Mouse (Mus musculus): ENCODE results near the gene Gm32687.
"Not testable (repeated sequence)": the region's sequence is repeated elsewhere in the genome, so short reads cannot be mapped to it uniquely, and the experiment has no call there.

Gm32687 gene
- long read RNA-seq, experiment 1, transcript Gm32687-201 (4 exons, 2,379 nt), result major isoform, 7 of 9 reads
- long read RNA-seq, experiment 1, partial matches to known transcripts, result 0 of 9 reads
- long read RNA-seq, experiment 1, other reads (novel, unspliced or antisense), result 2 of 9 reads
- long read RNA-seq, experiment 2, partial matches to known transcripts, result 0 of 3 reads
- long read RNA-seq, experiment 2, other reads (novel, unspliced or antisense), result 0 of 3 reads

GRCm38 (mm10) chr10:81863409-81864407, at the start of gene Gm32687:
Gm32687 (plus strand) TSS chr10:81863934.
- intact Hi-C loops (cut with DNase I), result not testable (repeated sequence)

GRCm38 (mm10) chr10:81846219-81846618, 17.5 kb upstream of the Gm32687 start:
- intact Hi-C loops (cut with DNase I), result not testable (repeated sequence)

- intact Hi-C loops (cut with DNase I), result not testable (repeated sequence)
These were observed 66.4 kb downstream of the Gm32687 start, which contains the start of gene Zfp781 for GRCm38 (mm10) chr10:81929842-81930743. Zfp781 (minus strand) TSS chr10:81930480.

All from adrenal gland (tissue).